Mouse (Mus musculus): Measurements from ENCODE around the gene Aldh8a1. TPM values are rescaled to one million over a fixed set of nuclear protein-coding genes. Genes with fewer than 3 reads are reported as not detected.
A peak's percentile ranks its signal among the peaks of the same experiment; 100 is the strongest.

Gene Aldh8a1
- not detected for total RNA-seq (2021)
- long read RNA-seq, experiment 1, result 0 reads
- long read RNA-seq, experiment 2, result 0 reads

DNA sequence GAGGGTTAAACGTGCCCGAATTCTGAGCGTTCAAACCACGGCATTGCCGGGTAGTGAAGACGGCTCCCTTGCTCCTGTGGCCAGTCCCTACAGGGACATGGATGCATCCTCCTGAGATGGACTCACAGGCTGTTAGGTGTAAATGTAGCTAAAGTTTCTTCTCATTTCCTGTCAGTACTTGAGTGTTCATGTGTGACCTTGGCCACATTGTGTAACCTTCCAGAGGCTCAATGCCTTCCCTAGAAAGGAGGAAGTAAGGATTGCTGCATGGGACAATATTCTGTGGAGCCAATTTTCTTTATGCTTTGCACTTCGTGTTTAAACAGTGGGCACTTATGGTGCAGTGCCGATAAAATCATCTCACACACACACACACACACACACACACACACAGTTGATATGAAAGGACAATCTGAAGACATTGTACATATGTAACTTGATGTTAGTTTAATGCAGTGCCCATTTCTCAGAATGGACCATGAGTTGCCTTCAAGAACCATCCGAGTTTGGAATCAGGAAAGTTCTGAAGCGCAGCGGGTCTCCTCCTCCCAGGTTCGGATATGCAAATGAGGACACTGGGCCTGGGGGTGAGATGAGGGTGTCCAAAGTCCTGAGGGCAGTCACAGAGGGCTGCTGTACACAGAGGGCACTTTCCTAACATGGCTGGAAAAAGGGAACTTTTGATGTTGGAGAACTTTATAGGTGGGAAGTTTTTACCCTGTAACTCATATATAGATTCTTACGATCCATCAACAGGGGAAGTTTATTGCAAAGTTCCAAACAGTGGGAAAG is at the start of gene Aldh8a1:
Gene Aldh8a1 (plus strand): TSS at position 610 of the 792 bp plus-strand sequence.
- no peak for DNase-seq (ENCODE audit: low spot score)

DNA sequence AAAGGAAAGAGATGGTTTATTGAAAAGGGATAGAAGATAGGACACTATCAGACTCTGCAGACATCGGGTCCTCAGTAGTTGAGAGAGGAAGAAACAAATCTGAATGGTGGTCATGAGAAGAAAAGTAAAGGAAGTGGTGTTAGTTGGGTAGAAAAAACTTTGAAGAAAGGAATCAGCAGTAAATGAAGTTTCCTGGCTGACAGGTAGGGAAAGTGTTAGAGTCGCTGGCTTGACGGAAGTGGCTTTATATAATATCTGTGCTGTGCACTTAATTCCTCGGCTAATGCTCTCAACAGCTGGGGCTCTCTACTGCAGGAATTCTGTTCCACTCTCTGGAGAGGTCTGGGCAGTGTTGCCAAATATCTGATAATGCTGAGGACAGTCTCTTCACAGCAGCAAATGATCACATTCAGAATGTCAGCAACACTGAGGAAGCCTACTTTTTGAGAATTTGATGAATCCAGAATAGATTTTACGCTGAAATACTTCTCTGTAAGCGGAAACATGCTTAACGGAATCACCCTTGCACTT is 49.4 kb upstream of the Aldh8a1 start:
- no peak for DNase-seq (ENCODE audit: low spot score)

DNA sequence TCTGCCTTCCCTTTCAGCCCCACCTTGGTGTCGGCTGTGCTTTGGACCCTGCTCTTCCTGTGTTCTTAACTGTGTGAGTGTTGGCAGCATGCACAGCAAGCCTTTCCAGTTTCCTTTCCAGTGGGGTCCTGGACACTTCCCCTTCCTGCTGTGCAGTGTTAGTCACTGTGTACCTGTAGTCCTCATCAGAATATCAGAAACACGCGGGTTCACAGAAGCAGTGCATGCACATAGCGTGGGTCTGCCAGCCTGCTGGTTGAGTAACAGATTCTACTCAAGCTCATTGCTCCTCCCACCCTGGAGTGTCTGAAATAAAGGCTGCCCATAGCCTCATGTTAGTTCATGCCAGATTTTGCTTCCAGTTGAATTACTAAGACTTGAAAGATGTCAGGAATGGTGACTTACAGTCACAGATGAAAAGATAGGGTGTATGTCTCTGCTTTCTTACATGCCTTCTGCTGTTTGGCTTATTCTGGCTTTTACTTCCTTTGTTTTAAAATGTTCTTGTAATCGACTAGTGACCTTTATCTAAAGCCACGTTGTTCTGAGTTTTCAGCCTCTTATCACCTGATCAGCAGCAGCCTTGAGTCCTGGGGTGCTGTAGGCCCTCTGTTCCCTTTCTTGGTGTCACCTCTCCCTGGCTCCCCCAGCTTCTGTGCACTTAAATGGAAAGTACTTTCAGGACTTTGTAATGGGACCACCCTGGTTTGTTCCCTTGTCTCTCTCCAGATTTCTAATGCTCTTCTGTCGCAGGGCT is 42.6 kb upstream of the Aldh8a1 start:
- DNase-seq (ENCODE audit: low spot score), result no peak

DNA sequence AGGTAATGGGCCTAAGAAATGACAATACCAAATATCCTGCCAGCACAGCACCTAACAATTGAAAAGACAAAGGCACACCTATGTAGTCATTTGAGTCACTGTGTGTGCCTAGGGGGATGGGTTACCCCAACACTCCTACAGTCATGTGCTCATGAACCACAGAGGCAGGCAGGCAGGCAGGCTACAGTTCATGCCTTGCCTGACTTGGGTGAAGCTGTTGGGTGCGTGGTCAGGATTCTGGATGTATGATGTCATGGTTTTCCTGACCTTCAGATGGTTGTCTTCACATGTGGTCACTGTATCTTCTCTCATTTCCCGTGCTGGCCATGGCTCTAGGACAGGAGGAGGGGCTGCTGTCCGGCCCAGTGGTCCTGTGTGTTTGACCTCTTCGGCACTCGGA is 41.6 kb upstream of the Aldh8a1 start:
- DNase-seq (ENCODE audit: low spot score), result no peak

DNA sequence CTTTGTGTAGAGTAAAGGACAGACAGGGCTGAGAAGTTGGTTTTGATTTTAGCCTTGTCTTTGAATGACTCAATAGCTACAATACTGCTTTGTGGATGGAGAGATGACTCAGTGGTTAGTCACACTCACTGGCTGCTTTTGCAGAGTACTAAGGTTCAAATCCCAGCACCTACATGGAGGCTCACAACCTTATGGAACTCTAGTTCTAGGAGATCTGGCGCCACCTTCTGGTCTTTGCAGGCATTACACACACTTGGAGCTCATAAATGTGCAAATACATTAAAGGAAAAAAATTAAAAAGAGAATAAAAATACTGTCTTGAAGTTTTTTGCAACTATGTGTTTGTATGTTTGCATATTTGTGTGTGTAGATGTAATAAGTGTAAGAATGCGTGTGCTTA is 39.9 kb upstream of the Aldh8a1 start:
- no peak for DNase-seq (ENCODE audit: low spot score)

DNA sequence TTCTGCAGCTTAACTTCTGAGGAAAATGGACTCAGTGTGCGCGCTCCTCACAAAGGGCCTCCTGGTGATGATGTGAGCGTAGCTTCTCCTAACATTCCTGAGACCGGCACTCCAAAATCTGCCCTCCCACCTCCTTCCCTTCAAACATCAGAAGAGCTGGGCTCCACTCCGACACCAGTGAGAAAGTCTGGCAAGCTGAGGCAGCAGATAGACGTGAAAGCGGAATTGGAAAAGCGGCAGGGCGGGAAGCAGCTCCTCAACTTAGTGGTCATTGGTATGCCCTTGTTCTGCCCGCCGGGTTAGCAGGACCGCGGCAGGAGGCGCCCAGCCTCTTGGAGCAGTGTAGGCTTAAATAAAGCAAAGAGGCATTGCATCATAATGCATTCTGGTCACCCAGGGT is 35.4 kb upstream of the Aldh8a1 start:
- DNase-seq (ENCODE audit: low spot score), result no peak

DNA sequence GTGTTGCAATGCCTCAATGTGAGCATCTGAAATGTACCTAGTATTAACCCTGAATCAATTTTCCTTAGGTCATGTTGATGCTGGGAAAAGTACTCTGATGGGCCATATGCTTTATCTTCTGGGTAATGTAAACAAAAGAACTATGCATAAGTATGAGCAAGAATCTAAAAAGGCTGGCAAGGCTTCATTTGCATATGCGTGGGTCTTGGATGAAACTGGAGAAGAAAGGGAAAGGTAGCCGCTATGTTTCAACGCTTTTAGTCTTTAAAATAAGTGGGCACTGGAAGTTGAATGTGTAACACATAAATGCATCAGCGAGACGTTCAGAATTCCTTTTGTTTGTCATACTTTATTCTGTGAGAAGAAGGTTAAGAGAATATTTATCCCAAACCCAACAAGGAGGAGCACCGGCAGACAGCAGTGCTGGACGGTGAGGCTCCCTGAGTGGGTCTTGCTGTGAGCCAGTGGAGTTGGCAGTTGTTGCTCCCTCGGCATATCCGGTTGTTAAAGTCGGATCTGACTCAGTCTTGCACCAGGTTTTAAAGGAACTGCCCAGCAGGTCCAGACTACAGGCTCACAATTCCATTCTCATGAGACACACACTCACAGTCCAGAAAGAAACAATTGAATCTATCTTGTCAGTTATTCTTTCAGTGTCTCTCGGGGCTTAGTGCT is 34.6 kb upstream of the Aldh8a1 start:
- DNase-seq (ENCODE audit: low spot score), result no peak

DNA sequence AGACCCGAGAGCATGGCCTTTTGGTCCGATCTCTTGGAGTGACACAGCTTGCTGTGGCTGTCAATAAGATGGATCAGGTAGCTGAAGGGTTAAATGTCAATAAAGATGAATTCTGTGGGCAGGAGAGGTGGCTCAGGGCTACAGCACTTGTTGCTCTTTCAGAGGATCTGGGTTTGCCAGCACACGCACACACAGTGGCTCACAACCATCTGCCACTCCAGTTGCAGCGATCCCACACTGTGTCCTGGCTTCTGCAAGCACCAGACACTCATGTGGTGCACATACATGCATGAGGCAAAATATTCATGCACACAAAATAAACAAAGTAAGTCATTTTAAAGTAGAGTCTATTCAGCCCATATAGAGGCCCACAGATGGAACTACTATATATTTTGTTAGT is 29.8 kb upstream of the Aldh8a1 start:
- DNase-seq (ENCODE audit: low spot score), result no peak

DNA sequence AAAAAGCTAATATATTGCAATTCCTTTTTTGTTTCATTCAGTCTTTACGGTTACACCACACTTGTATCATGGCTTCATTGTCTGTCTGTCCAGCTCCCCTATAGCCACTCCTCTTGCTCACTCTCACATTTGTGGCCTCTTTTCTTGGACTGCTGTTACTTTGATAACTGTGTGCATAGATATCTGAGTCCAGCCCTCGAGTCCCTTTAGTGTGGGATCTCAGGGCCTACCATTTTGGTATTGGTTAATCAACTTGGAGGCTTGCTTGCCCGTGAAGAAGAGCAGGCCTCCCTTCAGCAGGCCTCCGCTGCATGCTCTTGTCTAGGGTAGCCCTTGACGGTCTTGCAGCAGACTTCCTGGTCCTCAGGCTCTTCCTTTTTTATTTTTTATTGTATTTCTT is 27.6 kb upstream of the Aldh8a1 start:
- no peak for DNase-seq (ENCODE audit: low spot score)

DNA sequence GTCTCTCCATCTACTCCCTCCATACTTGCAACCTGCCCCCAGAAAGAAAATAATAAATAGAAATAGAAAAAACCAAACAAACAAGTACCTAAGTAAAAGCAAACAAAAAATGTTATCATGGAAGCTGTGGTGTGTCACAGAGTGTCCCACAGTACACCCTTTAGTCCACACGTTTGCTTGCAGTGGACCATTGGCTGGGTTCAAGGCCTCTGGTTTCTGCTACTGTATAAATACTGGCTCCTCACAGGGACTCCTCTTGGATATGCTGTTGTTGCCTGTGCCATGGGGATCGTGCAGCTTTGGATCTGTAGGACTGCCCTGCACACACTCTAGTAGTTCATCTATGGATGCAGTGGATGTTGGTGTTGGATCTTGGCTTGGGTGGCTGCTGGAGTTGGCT is 27.1 kb upstream of the Aldh8a1 start:
- DNase-seq (ENCODE audit: low spot score), result no peak

DNA sequence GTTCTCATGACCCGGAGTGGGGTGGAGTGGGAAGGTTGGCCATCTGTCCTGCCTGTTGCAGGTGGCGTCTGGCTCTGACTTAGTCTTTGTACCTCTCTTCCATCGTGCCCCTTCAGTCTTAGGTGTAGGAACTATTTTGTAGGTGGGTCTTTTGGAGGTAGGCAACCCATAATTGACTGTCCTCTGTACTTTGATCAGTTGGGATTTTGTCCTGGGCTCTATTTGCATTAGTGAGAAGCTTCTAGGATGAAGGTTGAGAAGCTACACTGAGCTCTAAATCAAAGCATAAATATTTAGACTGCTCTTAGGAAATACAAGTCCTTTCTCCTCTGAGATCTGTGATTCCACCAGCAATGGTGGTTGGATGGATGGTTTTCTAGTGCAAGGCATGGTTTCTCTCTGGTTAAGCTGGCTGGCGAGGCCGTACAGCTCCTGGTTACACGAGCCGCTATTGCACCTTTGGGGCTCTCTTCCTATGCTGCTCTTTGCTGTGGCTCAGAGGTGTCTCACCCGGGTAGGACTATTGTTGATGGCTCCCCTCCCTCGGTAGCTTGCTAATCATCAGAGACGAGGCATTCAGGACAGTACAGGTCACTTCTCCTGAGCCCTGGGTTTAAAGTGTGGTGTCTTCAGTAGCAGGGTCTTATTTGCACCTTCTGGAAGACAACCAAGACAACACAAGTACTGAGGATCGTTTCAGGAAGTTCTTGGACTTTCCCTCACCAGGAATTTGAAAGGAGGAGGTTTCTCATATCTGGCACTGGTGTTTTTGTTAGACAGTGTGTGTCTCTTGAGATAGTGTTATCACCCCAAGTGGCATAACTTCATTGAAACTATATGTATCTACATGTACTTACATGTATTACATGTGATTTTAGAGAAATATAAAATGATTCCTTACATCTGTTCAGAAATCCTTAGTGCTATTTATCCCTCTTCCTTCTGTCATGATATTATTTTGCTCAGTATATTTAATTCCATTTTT is 26.3 kb upstream of the Aldh8a1 start:
- DNase-seq (ENCODE audit: low spot score), result no peak

DNA sequence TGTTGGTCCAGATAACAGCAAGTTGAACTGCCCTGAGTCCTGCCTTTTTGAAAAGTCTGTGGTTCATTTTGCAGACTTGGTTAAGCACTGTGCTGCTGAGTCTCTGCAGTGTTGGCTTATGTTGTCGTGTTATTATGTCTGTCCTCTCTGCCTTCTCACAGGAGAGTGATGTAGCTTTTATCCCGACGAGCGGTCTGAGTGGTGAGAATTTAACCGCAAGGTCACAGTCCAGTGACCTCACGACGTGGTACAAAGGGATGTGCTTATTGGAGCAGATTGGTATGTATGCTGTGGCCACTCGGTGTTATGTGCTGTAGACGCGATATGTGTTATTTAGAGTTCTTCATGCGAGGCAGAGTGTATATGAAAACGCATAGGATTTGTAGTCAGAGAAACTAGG is 25.3 kb upstream of the Aldh8a1 start:
- no peak for DNase-seq (ENCODE audit: low spot score)

DNA sequence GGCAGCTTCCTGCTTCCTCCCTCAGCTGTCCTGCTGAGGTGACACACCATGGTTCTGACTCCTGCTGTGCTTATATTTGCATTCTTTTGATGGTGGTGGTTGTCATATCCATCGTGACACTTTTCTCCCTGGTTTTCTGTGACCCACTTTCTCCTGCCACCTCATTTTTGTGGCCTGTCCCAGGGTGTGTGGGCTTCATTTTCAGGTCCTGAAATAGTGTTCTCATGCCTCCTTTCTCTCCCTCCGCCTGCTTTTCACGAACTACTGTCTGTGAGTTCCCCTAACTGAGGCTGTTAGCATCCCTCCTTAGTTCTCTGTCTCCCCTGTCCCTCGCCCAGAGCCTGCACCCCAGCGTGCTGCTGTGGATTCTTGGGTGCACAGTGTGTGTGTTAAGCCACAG is 23.2 kb upstream of the Aldh8a1 start:
- DNase-seq (ENCODE audit: low spot score), result no peak

DNA sequence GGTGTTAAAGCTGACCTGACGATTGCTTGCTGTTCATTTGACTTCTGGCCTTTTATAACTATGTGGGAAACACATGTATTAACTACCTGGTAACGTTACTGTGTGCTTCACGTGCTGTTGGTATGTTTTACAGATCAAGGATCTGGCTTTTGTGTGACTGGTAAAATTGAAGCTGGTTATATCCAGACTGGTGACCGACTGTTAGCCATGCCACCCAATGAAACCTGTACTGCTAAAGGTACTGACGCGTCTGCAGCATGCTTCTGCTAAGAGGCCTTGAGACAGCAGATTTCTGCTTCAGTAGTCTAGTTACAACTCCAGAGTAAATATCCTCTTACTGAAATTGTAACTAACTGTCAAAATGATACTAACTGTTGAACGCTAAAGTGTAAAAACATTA is 22.6 kb upstream of the Aldh8a1 start:
- no peak for DNase-seq (ENCODE audit: low spot score)

DNA sequence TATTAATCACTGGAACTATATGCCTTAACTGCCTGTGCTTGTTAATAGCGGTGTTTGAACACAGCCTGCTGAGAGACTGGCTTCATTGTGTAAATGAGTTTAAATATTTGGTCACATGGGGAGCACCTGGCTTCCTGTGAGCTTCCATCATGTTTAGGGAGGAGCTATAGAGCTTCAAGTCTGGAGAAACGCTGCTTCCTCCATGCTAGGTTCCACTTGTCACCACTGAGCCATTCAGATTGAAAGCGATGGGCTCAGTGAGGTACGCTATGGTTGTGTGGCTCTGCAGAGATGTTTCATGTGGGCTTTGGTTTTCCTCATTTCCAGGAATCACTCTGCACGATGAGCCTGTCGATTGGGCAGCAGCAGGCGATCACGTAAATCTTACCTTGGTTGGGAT is 19.1 kb upstream of the Aldh8a1 start:
- DNase-seq (ENCODE audit: low spot score), result no peak

DNA sequence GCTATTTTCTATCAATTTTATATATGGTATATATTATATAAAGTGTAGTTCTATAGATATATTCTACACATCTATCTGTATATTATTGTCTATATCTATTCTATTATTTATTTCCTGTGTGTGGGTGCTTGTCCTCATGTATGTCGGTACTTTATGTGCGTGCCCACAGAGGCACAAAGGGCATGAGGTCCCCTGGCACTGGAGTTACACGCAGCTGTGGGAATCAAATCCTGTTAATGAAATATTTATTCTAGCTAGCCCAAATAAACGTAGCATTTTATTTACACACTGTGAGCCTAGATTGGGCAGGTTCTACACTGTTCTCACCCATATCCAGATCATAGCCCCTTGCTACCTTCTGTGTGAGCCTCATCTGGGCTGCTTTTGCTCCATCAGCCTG is 18.0 kb upstream of the Aldh8a1 start:
- no peak for DNase-seq (ENCODE audit: low spot score)

DNA sequence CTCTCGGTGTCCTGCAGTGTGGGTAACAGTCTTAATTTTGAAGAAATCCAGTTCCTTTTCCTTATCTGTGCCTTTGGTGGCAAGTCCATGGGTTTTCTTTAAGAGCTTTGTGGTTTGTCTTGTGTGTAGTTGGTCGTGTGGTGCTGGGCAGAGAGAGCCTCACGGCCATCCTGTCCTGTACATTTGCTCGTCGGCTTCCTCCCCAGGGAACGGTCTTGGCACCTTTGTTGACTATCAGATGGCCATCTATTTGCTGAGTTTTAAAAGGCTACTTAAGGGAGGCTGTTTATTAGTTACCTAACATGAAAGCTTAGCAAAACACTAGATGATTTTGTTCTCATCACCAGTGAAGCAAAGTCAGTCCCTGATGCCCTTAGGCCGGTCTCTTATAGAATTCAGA is 15.2 kb upstream of the Aldh8a1 start:
- DNase-seq (ENCODE audit: low spot score), result peak; percentile 74

DNA sequence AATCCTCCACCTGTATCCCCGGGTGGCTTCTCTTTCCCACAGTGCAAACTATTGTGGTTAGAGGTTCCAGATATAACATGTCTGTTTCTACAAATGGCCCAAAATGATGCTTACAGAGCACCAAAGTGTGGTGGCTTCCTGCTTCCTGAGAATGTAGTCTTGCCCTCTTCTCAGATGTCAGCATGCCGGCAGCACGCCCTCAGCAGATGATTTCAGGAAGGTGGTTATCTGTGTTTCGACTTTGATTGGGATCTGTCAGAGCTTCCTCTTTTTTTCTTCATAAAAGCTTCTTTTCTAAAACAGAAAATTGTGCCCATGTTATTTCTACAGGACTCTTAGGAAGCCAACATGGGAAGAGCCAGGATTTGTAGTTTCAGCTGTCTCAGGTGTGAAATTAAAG is 13.8 kb upstream of the Aldh8a1 start:
- no peak for DNase-seq (ENCODE audit: low spot score)

DNA sequence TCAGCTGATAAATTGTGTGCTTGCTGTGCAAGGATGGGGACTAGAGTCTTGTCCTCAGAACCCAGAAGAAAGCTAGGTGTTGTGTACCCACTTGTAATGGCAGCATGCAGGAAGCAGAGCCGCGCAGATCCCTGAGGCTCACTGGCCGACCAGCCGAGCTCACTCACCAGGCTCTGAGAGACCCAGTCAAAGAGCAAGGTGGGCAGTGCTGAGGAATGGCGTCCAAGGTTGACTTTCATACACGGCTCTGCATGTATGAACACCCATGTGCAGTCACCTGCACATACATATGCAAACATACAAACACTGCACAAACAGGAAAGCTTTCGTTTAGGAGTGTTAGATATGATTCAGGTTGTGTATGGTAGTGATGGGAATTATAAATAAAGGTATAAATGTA is 12.1 kb upstream of the Aldh8a1 start:
- no peak for DNase-seq (ENCODE audit: low spot score)

DNA sequence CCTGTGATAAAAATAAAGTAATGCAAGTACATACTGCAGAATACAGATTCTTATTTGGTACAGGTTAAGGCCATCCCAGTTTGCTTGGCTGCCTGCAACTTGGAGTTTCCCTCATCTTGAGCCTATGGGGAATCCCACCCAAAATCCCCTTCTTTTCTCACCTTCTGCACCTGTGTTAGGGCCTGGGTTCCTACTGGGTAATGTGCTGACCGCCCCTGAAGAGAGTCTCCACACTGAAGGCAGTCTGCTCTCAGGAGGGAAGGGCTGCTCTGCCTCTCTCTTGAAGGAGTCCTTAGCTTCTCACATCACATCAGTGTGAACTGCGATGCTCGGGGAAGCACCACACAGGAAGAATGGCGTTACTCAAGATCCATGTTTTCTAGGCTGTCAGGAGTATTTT is 11.2 kb upstream of the Aldh8a1 start:
- no peak for DNase-seq (ENCODE audit: low spot score)

DNA sequence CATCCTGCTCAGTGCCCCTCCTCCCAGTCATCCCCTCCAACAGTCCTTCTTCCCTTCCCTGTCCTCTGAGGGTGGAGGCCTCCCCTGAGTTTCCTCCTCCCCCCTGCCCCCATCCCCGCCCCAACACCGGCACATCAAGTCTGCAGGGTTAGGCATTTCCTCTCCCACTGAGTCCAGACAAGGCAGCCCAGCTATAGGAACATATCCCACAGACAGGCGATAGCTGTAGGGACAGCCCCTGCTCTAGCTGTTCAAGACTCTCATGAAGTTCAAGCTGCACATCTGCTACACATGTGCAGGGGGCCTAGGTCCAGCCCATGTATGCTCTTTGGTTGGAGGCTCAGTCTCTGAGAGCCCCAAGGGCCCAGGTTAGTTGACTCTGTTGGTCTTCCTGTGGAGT is 10.6 kb upstream of the Aldh8a1 start:
- no peak for DNase-seq (ENCODE audit: low spot score)
